Mouse (Mus musculus) midbrain, embryonic 12.5 days (tissue): ENCODE results near the gene Cnot11. TPM values are rescaled to one million over a fixed set of nuclear protein-coding genes. Genes with fewer than 3 reads are reported as not detected.

Experiments
- ATAC-seq: fragments of 200-750 bp; cut with Nextera tagmentation; 2 replicates; pipeline ENCODE4 v1.8.0; 2017; ENCODE audit warnings: low read depth, moderate TSS enrichment, moderate library complexity; ENCODE audit not compliant: low FRiP score
- H3K27ac ChIP-seq: fragments of 300-500 bp; sonication (generic); replicated peaks from 2 replicates; pipeline ENCODE4 v1.5.1; 2016; ENCODE audit warnings: mild to moderate bottlenecking
- H3K27me3 ChIP-seq: fragments of 300-500 bp; sonication (generic); 2 replicates; pipeline ENCODE4 v1.6.1; 2016; ENCODE audit warnings: mild to moderate bottlenecking
- H3K36me3 ChIP-seq: fragments of 300-500 bp; sonication (generic); 2 replicates; pipeline ENCODE4 v1.6.1; 2016
- H3K4me1 ChIP-seq: fragments of 300-500 bp; sonication (generic); 2 replicates; pipeline ENCODE4 v1.6.1; 2016
- H3K4me2 ChIP-seq: fragments of 300-500 bp; sonication (generic); replicated peaks from 2 replicates; pipeline ENCODE4 v1.6.1; 2016; ENCODE audit warnings: mild to moderate bottlenecking, moderate library complexity
- H3K4me3 ChIP-seq: fragments of 300-500 bp; sonication (generic); 2 replicates; pipeline ENCODE4 v1.5.1; 2016; ENCODE audit warnings: mild to moderate bottlenecking
- H3K9ac ChIP-seq: fragments of 300-500 bp; sonication (generic); replicated peaks from 2 replicates; pipeline ENCODE4 v1.6.1; 2016; ENCODE audit warnings: mild to moderate bottlenecking, moderate library complexity
- H3K9me3 ChIP-seq: fragments of 300-500 bp; sonication (generic); 2 replicates; pipeline ENCODE4 v1.6.1; 2016; ENCODE audit warnings: mild to moderate bottlenecking
- WGBS: fragments of 180-500 bp; shearing (Covaris S2); methylation state at CpG from one replicate; pipeline ENCODE4 v1.1.7; 2016; 5-methylcytosine and 5-hydroxymethylcytosine counted together
- polyA plus RNA-seq: library from polyadenylated mRNA; unstranded; fragments of >200 nt; fragmentation: Nextera tagmentation; extraction: Ambion mirVana; gene quantifications from 2 replicates; pipeline ENCODE4 v1.2.1, GENCODE M21; 2016

Gene Cnot11
- polyA plus RNA-seq, 1 experiment from 2014 or later, result 24.7 TPM

GRCm38 (mm10) chr1:39536701-39537100 is 1.9 kb downstream of the Cnot11 start:
- Histone ChIP-seq H3K4me2 (peak overlapping the region; percentile 80), H3K4me3 (peak overlapping the region; percentile 73), H3K9me3 (peaks cover 9% of the 10 kb centered on the region), H3K27me3 (no peaks in the 10 kb centered on the region), H3K27ac (no peak overlapping the region), H3K9ac (peak overlapping the region; percentile 88), H3K36me3 (peaks cover 40% of the 10 kb centered on the region), H3K4me1 (peaks cover 12% of the 10 kb centered on the region)
- ATAC-seq, result no peak
- 41% methylated on average over 7 of the region's 7 CpGs for WGBS

- Histone ChIP-seq H3K27ac (no peak overlapping the region), H3K4me2 (peak overlapping the region; percentile 11; the same call in 1 of the 2 replicates), H3K4me3 (no peak overlapping the region), H3K9me3 (peaks cover 9% of the 10 kb centered on the region), H3K36me3 (peaks cover 49% of the 10 kb centered on the region), H3K4me1 (peaks cover 12% of the 10 kb centered on the region), H3K9ac (no peak overlapping the region; the same call in 1 of the 2 replicates), H3K27me3 (no peaks in the 10 kb centered on the region)
- WGBS, result 91% methylated on average over 10 of the region's 10 CpGs
- ATAC-seq, result no peak
Measured at GRCm38 (mm10) chr1:39537631-39538380, 3.0 kb downstream of the Cnot11 start.

- H3K9me3 ChIP-seq, result peaks cover 9% of the 10 kb centered on the region
- H3K4me3 ChIP-seq, result no peak overlapping the region
- no peak for ATAC-seq
- peaks cover 12% of the 10 kb centered on the region for H3K4me1 ChIP-seq
- H3K27me3 ChIP-seq, result no peaks in the 10 kb centered on the region
- H3K9ac ChIP-seq, result no peak overlapping the region
- no peak overlapping the region for H3K4me2 ChIP-seq
- peaks cover 69% of the 10 kb centered on the region for H3K36me3 ChIP-seq
- no peak overlapping the region for H3K27ac ChIP-seq
Measured at GRCm38 (mm10) chr1:39540592-39540991, 5.8 kb downstream of the Cnot11 start.

DNA sequence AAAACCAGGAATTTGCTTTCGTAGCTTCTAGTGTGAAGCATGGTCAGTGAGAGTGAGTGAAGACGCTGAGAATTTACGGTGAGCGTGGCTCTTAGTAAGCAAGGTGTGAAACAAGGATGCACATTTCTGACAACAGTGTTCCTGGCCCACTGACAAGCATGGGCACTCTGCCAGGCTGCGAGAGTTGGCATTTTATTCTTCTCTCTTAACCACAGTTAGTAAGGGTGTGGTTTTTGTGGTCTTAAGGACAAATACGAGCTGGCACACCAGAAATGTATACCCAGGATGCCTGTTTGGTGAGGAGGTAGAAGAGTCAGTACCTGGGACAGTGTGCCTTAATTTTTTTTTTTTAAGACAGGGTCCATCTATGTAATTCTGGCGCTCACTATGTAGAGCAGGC is 10.8 kb downstream of the Cnot11 start:
- Histone ChIP-seq H3K4me1 (no peaks in the 10 kb centered on the region), H3K4me2 (no peak overlapping the region), H3K9ac (no peak overlapping the region), H3K9me3 (peaks cover under 1% of the 10 kb centered on the region), H3K4me3 (no peak overlapping the region), H3K27ac (no peak overlapping the region), H3K27me3 (no peaks in the 10 kb centered on the region), H3K36me3 (peaks cover 63% of the 10 kb centered on the region)
- 92% methylated on average over 7 of the region's 7 CpGs for WGBS
- no peak for ATAC-seq

- Histone ChIP-seq H3K4me1 (no peaks in the 10 kb centered on the region), H3K4me3 (no peak overlapping the region), H3K36me3 (peaks cover 60% of the 10 kb centered on the region), H3K9ac (no peak overlapping the region), H3K4me2 (no peak overlapping the region), H3K27ac (no peak overlapping the region), H3K9me3 (no peaks in the 10 kb centered on the region), H3K27me3 (no peaks in the 10 kb centered on the region)
- 98% methylated on average over 6 of the region's 6 CpGs for WGBS
- no peak for ATAC-seq
Measured at GRCm38 (mm10) chr1:39546160-39546866, 11.5 kb downstream of the Cnot11 start.

GRCm38 (mm10) chr1:39547238-39547637 is 12.4 kb downstream of the Cnot11 start:
- Histone ChIP-seq H3K9ac (no peak overlapping the region), H3K27me3 (no peaks in the 10 kb centered on the region), H3K36me3 (peaks cover 58% of the 10 kb centered on the region), H3K27ac (no peak overlapping the region), H3K4me3 (no peak overlapping the region), H3K4me1 (no peaks in the 10 kb centered on the region), H3K9me3 (no peaks in the 10 kb centered on the region), H3K4me2 (no peak overlapping the region)
- ATAC-seq, result no peak
- 79% methylated on average over 2 of the region's 2 CpGs for WGBS

- Histone ChIP-seq H3K4me3 (no peak overlapping the region), H3K9me3 (no peaks in the 10 kb centered on the region), H3K9ac (no peak overlapping the region), H3K4me2 (no peak overlapping the region), H3K27me3 (no peaks in the 10 kb centered on the region), H3K36me3 (peaks cover 47% of the 10 kb centered on the region), H3K27ac (no peak overlapping the region), H3K4me1 (no peaks in the 10 kb centered on the region)
- whole genome bisulfite sequencing, result 89% methylated on average over 2 of the region's 2 CpGs
- ATAC-seq, result no peak
Measured at GRCm38 (mm10) chr1:39549831-39550230, 15.0 kb downstream of the Cnot11 start.

DNA sequence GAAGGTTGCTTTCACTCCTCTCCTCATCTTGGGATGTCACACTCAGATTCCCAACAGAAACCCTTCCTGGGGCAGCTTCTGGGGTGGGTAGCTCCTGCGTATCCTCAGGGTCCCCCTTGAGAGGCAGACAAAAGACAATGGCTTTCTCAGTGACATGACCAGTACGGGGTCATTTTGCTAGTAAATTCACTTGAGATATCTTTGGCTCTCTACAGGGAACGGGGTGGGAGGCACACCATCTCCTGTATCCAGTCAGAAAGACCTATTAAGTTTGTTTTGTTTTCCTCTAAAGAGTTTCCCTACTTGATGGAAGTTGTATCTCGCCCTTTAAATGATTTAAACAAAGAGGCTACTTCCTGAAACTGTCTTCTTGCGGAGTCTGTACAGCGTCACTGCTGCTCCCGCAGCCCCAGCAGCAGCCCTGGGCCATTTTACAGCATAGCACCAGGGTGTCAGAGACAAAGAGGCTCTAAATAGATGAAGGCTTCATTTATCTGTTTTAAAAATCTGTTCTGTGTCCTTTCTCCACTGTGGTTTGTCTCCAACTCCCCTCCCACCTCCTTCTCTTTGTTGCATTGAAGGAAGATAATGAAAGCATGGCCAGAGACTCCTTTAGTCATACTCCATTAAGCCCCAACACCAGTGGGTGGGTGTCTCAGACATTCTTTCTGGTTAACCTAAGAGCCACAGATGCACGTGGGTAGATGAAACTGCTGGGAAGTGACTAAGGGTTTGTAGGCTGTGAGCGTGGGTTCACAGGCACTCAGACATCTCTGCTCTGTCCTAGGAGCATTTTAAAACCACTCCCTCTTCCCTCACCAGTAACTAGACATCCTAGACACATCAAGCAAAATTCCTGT is 21.0 kb downstream of the Cnot11 start:
- Histone ChIP-seq H3K36me3 (peaks cover 42% of the 10 kb centered on the region), H3K9me3 (no peaks in the 10 kb centered on the region), H3K4me3 (no peak overlapping the region), H3K27me3 (no peaks in the 10 kb centered on the region), H3K4me1 (no peaks in the 10 kb centered on the region), H3K27ac (no peak overlapping the region), H3K9ac (no peak overlapping the region), H3K4me2 (no peak overlapping the region)
- WGBS, result 75% methylated on average over 9 of the region's 9 CpGs
- no peak for ATAC-seq

DNA sequence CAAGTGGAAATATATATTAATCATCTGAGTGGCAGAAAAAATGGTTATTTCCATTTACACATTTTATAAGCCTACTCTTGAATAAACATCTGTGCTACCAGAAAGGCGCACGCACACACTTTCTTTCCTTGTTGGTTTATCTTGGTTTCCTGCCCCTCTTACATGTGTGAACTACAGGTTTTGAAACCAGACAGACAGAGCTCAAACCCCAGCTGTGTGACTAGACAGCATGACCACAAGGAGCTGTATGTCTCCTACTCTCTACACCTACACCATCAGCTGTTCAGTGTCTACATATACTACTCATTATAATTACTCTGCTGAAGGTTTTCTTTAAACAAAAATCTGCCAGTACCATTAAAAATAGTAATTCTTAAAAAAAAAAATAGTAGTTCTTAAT is 24.2 kb downstream of the Cnot11 start:
- H3K4me2 ChIP-seq, result no peak overlapping the region
- no peak overlapping the region for H3K9ac ChIP-seq
- peaks cover 28% of the 10 kb centered on the region for H3K36me3 ChIP-seq
- no peak overlapping the region for H3K4me3 ChIP-seq
- H3K4me1 ChIP-seq, result no peaks in the 10 kb centered on the region
- H3K27ac ChIP-seq, result no peak overlapping the region
- no peaks in the 10 kb centered on the region for H3K9me3 ChIP-seq
- WGBS, result 100% methylated on average over 2 of the region's 2 CpGs
- ATAC-seq, result no peak
- H3K27me3 ChIP-seq, result no peaks in the 10 kb centered on the region

GRCm38 (mm10) chr1:39561920-39562319 is 27.1 kb downstream of the Cnot11 start:
- 76% methylated on average over 1 of the region's 1 CpGs for WGBS
- Histone ChIP-seq H3K9ac (no peak overlapping the region), H3K4me1 (no peaks in the 10 kb centered on the region), H3K36me3 (peaks cover 20% of the 10 kb centered on the region), H3K4me3 (no peak overlapping the region), H3K27me3 (no peaks in the 10 kb centered on the region), H3K4me2 (no peak overlapping the region), H3K9me3 (no peaks in the 10 kb centered on the region), H3K27ac (no peak overlapping the region)
- no peak for ATAC-seq

GRCm38 (mm10) chr1:39563161-39563560 is 28.4 kb downstream of the Cnot11 start:
- 90% methylated on average over 7 of the region's 7 CpGs for WGBS
- no peaks in the 10 kb centered on the region for H3K9me3 ChIP-seq
- H3K4me3 ChIP-seq, result no peak overlapping the region
- H3K4me2 ChIP-seq, result no peak overlapping the region
- peaks cover 20% of the 10 kb centered on the region for H3K36me3 ChIP-seq
- H3K27ac ChIP-seq, result no peak overlapping the region
- ATAC-seq, result no peak
- no peaks in the 10 kb centered on the region for H3K27me3 ChIP-seq
- no peaks in the 10 kb centered on the region for H3K4me1 ChIP-seq
- no peak overlapping the region for H3K9ac ChIP-seq

GRCm38 (mm10) chr1:39564603-39565002 is 29.8 kb downstream of the Cnot11 start:
- WGBS, result 89% methylated on average over 3 of the region's 3 CpGs
- no peak overlapping the region for H3K4me3 ChIP-seq
- H3K36me3 ChIP-seq, result peaks cover 9% of the 10 kb centered on the region
- H3K27me3 ChIP-seq, result no peaks in the 10 kb centered on the region
- ATAC-seq, result no peak
- H3K4me1 ChIP-seq, result 0 out of 2 replicates have a peak, but pooled peaks cover 5% of the 10 kb centered on the region
- H3K9ac ChIP-seq, result no peak overlapping the region
- no peak overlapping the region for H3K4me2 ChIP-seq
- no peak overlapping the region for H3K27ac ChIP-seq
- no peaks in the 10 kb centered on the region for H3K9me3 ChIP-seq
